Mouse (Mus musculus): ENCODE data around the gene Gm49388.
"Not testable (repeated sequence)": the region's sequence is repeated elsewhere in the genome, so short reads cannot be mapped to it uniquely, and the experiment has no call there.

Gene Gm49388

DNA sequence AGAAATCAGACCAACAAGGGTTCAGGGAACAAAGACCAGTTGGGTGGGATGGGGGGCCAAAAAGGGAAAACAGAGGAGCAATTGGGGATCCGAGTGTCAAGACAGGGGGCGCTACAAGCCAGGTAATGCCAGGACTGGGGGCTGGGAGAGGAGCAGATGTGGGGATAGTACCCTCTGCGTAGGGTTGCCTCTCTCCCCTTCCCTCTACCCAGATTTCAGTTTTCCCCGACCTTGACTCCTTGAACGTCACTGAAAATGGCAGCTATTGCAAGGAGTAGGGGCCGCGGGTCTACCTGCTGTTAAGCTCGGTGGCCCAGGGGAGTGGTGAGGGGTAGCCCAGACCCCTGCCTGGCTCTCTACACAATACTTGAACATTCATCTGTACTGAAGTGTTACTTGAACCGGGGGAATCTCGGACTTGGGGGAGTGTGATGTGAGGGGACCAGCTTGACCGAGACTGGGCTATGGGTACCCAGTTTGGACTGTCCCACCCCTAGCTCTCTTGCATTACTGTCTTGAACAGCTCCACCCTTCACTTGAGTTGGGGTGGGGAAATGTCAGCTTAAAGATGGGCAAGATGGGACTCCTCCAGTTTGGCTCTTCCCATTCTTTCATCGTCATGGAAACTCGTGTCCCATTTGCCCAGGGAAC, 16.9 kb upstream of the Gm49388 start:
- DNase-seq (ENCODE audit: low spot score in 2 of 2) = no peak

DNA sequence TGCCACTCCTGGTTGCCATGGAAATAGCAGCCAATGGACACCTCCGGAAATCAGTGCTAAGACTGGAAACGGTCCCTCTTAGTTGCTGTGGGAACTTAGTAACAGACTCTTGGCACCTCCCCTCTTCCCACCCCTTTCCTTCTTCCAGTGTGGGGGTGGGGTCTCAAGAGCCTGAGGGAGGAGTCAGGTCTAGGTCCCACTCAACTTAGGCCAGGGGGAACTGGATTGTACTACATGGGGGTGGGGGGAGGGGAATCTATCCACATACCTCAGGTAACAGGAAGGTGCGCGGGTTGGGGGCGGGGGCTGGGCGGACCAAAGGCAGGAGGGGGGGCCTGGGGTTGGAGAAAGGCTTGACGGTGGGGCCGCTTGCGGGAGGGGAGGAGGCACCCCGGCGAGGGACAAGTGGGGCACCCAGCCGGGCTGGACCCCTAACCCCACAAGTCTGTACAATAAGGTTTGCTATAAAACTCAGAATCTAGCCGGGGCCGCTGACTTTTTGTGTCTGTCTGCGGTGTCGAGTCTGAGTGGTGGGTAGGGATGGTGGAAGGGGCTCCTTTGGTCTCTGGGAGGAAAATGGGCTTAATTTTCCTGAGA, 16.3 kb upstream of the Gm49388 start:
- peak; percentile 94 to 95 for DNase-seq (ENCODE audit: low spot score in 2 of 2)

DNA sequence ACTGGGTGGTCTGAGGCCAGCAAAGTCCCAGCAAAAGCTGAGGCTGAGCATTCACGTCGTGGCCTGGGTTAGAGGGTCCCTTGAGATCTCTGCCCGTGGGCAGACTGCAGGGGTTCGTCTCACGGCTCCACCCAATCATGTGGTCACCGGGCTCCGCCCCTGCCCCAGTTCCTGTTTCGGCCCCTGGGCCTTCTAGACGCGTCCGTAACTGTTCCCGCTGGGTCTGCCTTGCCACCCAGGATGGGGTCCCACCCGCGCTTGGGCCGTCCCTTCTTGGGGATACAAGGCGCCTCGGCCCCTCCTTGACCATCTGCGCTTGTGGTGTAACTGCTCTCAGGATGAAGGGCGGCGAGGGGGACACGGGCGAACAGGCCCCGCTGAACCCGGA, 15.8 kb upstream of the Gm49388 start, which contains the start of gene Orai3:
Gene Orai3, plus strand, starts transcription at position 165 of the 388 bp plus-strand sequence.
- DNase-seq (ENCODE audit: low spot score in 2 of 2) = peak; percentile 85 to 87

DNA sequence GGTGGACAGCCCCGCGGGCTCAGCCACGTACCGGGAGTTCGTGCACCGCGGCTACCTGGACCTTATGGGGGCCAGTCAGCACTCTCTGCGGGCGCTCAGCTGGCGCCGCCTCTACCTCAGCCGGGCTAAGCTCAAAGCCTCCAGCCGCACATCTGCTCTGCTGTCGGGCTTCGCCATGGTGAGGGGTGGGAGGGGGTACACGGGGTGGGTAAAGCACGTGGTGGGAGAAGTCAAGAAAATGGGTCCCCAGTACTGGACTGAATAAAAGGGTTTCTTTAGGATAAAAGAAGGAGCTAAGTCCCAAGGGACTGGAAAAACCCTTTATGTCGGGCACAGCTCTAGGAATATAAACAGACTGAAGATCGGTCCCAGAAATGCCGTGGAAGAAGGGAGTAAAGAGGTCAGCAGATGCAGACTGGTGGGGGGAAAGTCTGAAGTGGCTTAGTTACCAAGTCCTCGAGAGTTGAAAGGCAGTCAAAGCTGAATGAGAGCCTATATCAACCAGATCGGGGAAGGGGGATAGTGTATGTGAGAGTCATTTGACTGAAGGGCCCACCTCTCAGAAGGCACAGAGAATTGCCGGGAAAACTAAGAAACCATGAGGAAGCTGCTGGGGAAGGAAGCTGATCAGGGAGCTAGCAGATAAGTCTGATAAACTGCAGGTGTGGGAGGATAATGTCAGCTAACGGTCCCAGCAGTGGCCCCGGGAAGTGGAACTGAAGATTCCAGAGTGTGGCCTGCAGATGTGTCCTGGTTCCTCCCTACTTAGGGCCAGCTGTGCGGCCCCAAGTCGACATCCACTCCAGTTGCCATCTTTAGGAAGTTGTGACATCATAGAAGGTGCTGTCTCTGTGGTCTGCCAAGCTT, 15.1 kb upstream of the Gm49388 start:
- peak in 1 of 2 experiments; percentile 44 for DNase-seq (ENCODE audit: low spot score in 2 of 2)

DNA sequence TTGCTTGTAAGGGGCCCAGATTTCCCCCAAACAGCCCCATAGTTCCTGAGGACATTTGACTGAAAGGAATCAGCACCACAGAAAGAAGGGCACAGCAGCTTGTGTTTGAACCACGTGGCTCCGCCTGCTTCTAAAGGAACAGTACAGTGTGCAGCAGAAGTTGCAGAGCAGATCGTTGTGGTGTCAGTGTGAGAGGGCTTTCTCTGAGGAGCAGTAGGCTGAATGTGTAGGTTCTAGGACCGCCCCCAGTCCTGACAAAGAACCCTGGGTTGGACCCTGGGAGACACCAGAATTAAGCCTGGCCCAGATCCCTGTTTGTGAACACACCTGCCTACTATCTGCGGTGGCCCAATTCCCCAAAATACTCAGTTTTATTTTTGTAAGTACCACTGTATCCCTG, 14.1 kb upstream of the Gm49388 start:
- DNase-seq (ENCODE audit: low spot score in 2 of 2) = no peak

DNA sequence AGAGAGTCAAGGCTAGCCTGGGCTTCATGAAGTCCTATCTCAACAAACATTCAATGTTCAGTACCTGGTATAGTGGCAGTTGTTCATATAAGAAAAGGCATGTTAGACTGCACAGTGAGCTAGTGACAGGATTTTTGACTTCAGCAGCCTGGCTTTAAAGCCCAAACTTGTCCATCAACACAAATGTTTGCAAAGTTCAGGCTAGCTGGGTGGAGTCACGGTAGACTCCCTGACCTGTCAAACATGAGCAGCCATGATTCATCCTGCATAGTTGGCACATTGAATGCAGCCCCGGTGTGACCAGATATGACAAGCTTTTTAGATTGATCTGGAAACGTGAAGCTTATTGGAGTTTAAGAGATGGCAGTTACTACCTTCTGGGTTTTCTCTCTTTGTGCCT, 13.3 kb upstream of the Gm49388 start:
- no peak for DNase-seq (ENCODE audit: low spot score in 2 of 2)

DNA sequence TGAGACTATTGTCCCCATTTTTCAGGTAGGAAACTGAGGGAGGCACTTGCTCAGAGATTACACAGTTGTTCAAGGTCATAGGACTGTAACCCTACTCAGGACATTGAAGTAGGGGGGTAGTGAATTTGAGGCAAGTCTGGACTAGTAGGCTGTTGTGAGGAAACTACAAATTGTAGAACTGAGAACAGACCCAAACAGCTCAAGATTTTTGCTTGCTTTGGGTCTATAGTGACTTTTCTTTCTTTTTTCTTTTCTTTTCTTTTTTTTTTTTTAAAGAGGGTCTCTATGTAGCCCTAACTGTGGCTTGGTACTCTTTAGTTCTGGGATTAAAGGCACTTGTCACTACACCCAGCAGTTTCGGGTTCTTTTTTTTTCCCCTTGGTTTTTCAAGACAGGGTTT, 12.9 kb upstream of the Gm49388 start:
- no peak for DNase-seq (ENCODE audit: low spot score in 2 of 2)

DNA sequence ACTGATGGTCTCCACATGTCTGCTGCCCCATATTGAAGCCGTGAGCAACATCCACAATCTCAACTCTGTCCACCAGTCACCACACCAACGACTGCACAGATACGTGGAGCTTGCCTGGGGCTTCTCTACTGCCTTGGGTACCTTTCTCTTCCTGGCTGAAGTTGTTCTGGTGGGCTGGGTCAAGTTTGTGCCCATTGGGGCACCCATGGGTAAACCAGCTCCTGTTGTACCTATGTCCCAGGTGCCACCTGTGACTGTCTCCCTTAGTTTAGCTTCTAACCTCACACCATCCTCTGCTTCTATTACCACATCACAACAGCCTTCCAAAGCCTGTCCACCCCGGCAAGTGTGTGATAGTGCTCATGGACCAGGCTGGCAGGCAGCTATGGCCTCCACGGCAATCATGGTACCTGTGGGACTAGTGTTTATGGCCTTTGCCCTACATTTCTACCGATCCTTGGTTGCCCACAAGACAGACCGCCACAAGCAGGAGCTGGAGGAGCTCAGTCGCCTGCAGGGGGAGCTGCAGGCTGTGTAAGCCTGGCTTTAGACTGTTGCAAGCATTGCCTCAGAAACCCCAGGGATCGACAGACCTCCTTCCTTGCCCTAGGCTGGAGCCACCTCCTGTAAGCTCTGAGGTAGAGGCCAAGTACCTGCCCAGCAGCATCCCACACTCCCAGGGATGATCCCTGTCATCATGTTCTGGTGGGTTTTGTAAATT, 11.6 kb upstream of the Gm49388 start:
- peak; percentile 55 to 74 for DNase-seq (ENCODE audit: low spot score in 2 of 2)

DNA sequence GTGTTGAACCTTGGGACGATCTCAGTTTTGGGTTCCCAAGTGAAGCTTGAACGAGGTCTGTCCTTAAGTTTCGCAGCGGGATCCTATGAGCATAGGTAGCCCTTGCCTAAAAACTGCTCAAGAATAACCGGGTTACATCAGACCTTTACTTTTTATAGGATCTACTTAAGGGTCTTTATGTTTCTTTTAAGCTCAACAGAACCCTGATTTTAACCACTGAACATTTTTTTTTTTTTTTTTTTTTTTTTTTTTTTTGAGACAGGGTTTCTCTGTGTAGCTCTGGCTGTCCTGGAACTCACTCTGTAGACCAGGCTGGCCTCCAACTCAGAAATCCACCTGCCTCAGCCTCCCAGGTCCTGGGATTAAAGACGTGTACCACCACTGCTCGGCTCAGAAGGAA, 9.6 kb upstream of the Gm49388 start:
- not testable (repeated sequence) for DNase-seq (ENCODE audit: low spot score in 2 of 2)

DNA sequence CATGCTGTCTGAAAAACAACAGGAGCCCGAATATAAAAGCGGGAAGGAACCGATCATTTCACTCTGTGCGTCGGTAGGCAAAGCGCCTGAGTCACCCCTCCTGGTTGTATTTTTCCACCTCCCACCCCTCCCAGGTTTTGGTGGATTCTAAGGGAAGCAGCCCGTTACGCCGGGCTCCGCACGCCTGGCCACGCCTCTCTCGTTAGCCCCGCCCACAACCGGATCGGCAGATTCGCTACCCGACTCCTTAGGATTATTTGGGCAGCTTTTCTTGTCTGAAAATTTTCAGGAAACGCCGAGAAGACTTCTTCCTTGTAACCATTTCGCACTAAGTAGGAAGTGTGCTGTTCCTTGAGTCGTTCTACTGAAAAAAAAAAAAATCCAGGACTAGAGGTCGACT, 9.0 kb upstream of the Gm49388 start, which contains the start of gene Setd1a:
Gene Setd1a, plus strand, starts transcription at position 245 of the 400 bp plus-strand sequence.
- DNase-seq (ENCODE audit: low spot score in 2 of 2) = peak; percentile 77 to 93

DNA sequence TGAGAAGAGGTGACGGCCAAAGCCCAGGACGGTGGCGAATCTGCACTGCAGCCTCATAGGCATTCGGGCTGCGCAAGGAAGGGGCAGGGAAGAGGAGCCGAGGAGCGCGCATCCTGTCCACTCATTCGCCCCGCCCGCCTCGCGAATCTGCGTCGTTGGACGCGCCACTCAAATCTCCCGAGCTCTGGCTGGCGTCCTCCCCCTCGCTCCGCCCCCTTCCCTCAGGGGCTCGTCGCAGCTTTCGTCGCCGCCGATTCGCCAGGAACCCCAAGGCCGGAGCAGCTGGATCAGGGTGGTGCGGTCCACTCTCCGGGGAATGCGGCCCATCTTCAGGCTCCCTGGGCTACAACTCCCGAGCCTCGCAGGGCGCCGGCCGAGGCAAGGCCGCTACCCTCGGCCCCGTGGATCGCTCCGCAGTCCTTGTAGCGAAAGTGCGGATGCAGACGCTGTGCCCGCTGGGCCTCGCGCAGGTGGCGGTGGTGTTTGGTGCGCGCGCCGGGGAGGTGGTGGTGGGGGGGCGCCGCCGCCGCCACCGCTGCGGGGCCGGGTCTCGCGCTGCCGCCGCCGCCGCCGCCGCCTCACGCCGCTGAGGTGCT, 8.4 kb upstream of the Gm49388 start:
- peak; percentile 95 to 97 for DNase-seq (ENCODE audit: low spot score in 2 of 2)

DNA sequence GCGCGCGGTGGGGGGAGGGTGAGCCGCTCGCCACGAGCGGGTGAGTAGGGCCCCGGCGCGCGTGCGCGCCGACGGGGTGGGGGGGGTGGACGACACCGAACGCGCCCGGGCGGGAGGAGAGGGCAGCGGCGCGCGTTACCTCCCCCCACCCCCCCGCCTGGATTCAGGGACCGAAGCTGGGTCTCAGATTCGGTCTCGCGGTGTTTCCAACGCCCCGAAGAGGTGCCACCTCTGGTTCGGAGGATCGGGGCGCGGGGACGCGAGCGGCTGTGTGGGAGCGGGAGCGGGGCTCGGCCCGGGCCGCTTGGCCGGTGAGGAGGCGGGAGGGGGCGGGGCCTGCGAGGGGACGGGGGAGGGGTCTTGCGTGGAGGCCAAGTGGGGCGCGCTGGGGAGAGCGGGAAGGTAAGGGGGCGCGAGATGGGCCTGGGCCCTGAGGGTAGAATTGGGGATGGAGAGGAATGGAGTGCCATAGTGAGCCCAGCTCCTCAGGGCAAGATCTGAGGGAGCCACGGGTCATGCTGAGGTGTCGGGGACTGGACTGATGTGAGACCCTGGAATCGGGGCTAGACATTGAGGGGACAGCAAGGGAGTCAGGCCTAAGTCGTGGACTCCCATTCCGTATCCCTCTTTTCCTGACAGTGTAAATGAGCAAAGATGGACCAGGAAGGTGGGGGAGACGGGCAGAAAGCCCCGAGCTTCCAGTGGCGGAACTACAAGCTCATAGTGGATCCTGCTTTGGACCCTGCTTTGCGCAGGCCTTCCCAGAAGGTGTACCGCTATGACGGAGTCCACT, 7.7 kb upstream of the Gm49388 start:
- peak in 1 of 2 experiments; percentile 57 for DNase-seq (ENCODE audit: low spot score in 2 of 2)

DNA sequence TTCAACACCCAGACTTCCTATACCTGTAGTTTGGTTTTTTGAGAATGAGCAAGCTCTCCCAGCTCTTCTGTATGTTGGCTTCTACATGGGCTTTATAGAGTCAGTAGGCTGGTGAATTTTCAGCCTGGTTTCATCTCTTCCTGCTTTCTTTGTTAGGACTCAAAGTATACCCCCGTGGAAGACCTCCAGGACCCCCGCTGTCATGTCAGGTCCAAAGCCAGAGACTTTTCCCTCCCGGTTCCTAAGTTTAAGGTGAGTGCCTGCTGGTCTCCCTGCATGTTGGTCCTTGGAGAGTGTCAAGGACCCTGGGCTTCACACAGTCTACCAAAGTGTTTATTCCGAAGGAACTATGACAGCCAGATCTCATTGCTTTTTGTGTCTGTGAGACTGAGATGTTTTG, 7.1 kb upstream of the Gm49388 start:
- DNase-seq (ENCODE audit: low spot score in 2 of 2) = no peak

DNA sequence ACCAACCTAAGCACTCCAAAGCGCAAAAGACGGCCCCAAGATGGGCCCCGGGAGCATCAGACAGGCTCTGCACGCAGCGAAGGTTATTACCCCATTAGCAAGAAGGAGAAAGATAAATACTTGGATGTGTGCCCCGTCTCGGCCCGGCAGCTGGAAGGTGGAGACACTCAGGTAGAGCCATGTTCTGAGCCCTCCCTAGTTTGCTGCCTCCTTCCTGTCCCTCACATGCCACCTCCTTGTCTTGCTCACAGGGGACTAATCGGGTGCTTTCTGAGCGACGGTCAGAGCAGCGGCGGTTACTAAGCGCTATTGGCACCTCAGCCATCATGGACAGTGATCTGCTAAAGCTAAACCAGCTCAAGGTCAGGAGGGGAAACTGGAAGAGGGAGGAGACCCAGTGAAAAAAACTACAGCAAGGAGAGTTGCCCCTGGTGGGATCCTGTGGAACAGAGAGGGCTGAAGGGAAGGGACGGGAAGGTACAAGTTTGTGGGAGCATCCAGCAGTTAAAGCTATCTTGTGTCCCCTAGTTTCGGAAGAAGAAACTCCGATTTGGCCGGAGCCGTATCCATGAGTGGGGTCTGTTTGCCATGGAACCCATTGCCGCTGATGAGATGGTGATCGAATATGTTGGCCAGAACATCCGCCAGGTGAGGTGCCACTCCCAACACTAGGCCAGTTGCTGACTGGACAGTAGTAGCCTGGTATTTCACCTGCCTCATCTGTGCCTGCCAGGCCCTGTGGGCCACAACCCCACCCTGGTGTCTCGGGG, 11.9 kb downstream of the Gm49388 start:
- no peak for DNase-seq (ENCODE audit: low spot score in 2 of 2)

DNA sequence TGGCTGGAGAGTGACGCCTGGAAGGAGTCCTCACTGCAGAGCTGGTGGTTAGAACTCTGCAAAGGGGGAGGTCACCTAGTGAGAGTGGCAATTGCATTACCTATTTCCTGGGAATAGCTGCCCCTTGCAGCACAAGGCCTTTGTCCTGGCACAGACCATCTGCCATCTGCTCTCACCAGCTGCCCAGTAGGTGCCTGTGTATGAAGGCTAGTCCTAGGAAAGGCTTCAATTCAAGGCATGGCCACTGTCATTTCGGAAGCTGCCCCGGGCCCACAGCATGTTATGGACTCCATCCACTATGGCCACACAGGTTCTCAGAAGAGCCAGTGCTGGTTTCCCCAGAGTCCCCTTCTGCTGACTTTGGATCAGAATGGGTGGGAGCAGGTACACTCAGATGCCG, 13.2 kb downstream of the Gm49388 start:
- DNase-seq (ENCODE audit: low spot score in 2 of 2) = no peak

DNA sequence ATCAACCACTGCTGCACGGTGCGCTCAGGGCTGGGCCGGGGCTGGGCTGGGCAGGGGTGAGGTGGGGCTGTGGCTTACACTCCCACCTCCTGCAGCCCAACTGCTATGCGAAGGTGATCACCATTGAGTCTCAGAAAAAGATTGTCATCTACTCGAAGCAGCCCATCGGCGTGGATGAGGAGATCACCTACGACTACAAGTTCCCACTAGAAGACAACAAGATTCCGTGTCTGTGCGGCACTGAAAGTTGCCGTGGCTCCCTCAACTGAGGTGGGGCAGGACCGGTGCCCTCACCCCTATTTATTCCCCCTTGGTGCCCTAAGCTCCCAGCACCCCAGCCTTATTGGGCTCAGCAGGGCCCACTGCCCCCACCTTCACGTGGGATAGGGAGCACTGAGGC, 13.8 kb downstream of the Gm49388 start:
- no peak for DNase-seq (ENCODE audit: low spot score in 2 of 2)

DNA sequence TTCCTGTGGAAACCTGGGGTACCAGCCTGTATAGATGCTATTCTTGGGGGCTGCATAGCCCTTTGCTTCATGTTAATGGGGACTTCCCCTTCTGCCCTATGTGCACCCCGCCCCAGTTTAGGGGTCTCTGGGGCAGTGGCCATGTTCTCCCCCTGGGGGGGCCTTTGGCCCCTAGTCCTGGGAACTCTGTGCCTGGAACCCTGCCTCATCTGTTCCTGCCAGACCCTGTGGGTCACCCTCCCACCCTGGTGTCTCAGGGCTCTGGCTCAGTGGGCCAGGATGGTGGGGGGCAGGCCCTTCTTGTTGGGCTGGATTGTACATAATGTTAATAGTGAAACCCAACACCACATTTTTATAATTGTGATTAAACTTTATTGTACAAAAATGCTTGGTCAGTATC, 14.3 kb downstream of the Gm49388 start:
- DNase-seq (ENCODE audit: low spot score in 2 of 2) = no peak

DNA sequence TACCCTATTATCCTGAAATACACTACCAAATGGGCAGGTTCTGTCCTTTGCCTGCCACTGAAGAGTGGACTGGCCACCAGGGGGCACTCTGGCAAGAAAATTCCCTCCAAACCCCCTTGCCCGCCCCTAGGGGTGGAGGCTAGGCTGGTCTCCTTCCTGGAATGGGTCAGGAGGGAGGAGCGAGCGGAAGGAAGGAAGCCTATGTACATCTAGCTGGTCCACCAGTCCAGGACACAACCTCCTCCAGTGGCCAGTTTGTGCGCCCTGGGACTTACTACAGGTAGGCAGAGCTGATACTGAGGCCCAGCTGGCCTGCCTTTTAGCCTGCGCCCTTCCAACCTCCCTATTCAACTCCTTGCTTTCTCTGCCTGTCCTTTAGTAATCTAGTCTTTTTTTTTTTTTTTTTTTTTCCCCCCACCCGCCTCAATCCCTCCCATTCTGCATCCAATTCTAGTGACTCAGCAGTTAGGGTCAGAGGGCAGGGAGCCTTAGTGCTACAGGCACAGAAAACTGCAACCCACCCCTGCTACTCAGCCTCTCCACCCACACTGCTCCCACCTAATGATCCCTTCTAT, 15.1 kb downstream of the Gm49388 start, which contains the start of gene Hsd3b7:
Gene Hsd3b7, plus strand, starts transcription at position 170 of the 575 bp plus-strand sequence.
- DNase-seq (ENCODE audit: low spot score in 2 of 2) = peak; percentile 91 to 95

DNA sequence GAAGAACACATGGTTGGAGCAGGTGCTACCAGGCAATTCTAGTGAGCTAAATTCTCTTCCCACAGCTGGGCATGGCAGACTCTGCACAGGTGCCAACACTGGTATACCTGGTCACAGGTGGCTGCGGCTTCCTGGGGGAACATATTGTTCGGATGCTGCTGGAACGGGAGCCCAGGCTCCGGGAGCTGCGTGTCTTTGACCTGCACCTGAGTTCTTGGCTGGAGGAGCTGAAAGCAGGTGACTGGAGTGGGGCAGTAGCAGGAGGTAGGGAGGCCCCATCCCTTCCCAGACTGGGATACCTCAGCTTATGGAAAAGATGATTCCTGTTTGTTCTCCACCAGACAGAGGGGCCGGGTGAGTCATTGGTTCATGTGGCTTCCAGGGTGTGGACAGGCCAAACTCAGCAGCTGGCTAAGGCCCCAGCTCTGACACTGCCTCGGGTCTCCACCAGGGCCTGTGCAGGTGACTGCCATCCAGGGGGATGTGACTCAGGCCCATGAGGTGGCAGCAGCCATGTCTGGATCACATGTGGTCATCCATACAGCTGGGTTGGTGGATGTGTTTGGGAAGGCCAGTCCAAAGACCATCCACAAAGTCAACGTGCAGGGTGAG, 15.7 kb downstream of the Gm49388 start:
- no peak for DNase-seq (ENCODE audit: low spot score in 2 of 2)
